Mouse (Mus musculus): Measurements from ENCODE around the gene Emc10. TPM values are rescaled to one million over a fixed set of nuclear protein-coding genes. Genes with fewer than 3 reads are reported as not detected.

Gene Emc10
- total RNA-seq, 1 experiment = 64.2 TPM

DNA sequence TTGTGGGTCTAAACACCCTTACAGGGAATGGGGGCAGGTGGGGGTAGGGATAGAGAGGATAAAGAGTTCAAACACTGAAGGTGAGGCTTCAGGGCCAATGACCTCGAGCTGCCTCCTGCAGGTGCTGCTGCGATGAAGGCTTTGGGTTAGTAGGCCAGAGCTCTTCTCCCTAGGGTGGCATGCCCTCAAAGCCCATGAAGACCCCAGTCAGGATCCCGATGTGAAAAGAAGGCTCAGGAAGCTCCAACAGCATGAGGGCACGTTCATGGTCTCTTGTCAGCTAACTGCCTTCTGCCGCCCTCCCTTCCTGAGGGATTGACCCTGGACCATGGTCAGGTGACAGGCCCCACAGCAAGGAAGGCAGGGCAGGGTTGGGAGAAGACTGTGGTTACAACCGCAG, 36.3 kb downstream of the Emc10 start:
- H3K9ac ChIP-seq (ENCODE audit: insufficient read depth, low read depth, low read length, poor library complexity, severe bottlenecking) = no peak overlapping the region
- no peaks in the 10 kb centered on the region for H3K36me3 ChIP-seq (ENCODE audit: control insufficient read depth, insufficient read depth, low read length, poor library complexity, severe bottlenecking)
- no peaks in the 10 kb centered on the region for H3K9me3 ChIP-seq (ENCODE audit: control insufficient read depth, insufficient read depth, low read depth, low read length)
- TF ChIP-seq MAFK (IDR thresholded peaks at IDR 0.05; ENCODE audit: insufficient read depth, low read depth, low read length) = no peak
- DNase-seq (ENCODE audit: low read depth, low spot score) = no peak
- no peak overlapping the region for H3K27ac ChIP-seq (ENCODE audit: insufficient read depth, low read depth, low read length, poor library complexity, severe bottlenecking)
- H3K4me1 ChIP-seq (ENCODE audit: control insufficient read depth in 2 of 2, insufficient read depth in 2 of 2, low read length in 2 of 2, poor library complexity in 1 of 2) = peaks cover 0 to 11% of the 10 kb centered on the region in 2 experiments; a peak in 1 of 4 replicates
- no peak overlapping the region for H3K4me3 ChIP-seq (ENCODE audit: insufficient read depth in 1 of 2, low read depth in 1 of 2, low read length in 2 of 2, poor library complexity in 1 of 2, severe bottlenecking in 1 of 2)
- in situ Hi-C loops (cut with MboI; ENCODE audit: low sequenced_read_pairs in 2 of 2, unreplicated experiment in 2 of 2) = no loop called here

GRCm38 (mm10) chr7:44456302-44456701, 40.0 kb downstream of the Emc10 start:
- no peak for DNase-seq (ENCODE audit: low read depth, low spot score)
- H3K4me1 ChIP-seq (ENCODE audit: control insufficient read depth in 2 of 2, insufficient read depth in 2 of 2, low read length in 2 of 2, poor library complexity in 1 of 2) = peaks cover 0 to under 1% of the 10 kb centered on the region in 2 experiments; a peak in 1 of 4 replicates

DNA sequence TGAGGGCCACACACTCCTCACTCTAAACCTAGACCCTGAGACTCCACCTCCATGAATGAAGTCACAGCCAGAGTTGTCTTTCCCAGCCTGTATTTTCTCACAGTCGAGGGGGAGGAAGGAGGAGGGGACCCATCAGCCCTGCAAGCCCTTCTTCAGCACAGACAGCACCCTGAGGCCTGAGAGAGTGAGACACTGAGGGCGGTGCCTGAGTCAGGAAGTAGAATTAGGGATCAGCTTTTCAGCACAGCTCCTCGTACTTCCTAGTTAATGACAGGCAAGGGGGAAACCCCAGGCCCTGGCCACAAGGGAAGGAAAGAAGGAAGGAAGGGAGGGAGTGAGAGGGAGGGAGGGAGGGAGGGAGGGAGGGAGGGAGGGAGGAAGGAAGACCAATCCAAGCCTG, 43.1 kb downstream of the Emc10 start:
- Histone ChIP-seq H3K27ac (ENCODE audit: insufficient read depth, low read depth, low read length, poor library complexity, severe bottlenecking) (no peak overlapping the region), H3K36me3 (ENCODE audit: control insufficient read depth, insufficient read depth, low read length, poor library complexity, severe bottlenecking) (no peaks in the 10 kb centered on the region), H3K9me3 (ENCODE audit: control insufficient read depth, insufficient read depth, low read depth, low read length) (no peaks in the 10 kb centered on the region), H3K9ac (ENCODE audit: insufficient read depth, low read depth, low read length, poor library complexity, severe bottlenecking) (no peak overlapping the region), H3K4me3 (ENCODE audit: insufficient read depth in 1 of 2, low read depth in 1 of 2, low read length in 2 of 2, poor library complexity in 1 of 2, severe bottlenecking in 1 of 2) (no peak overlapping the region), H3K4me1 (ENCODE audit: control insufficient read depth in 2 of 2, insufficient read depth in 2 of 2, low read length in 2 of 2, poor library complexity in 1 of 2) (no peaks in the 10 kb centered on the region)
- TF ChIP-seq HCFC1 (IDR thresholded peaks at IDR 0.05; ENCODE audit: borderline replicate concordance, insufficient read depth, low read length) = no peak
- no peak for TF ChIP-seq MAFK (IDR thresholded peaks at IDR 0.05; ENCODE audit: insufficient read depth, low read depth, low read length)
- TF ChIP-seq CHD2 (IDR thresholded peaks at IDR 0.05; ENCODE audit: low read depth, low read length) = no peak
- TF ChIP-seq ZC3H11A (IDR thresholded peaks at IDR 0.05; ENCODE audit: borderline replicate concordance, low read depth, low read length) = no peak
- no peak for TF ChIP-seq ZNF384 (IDR thresholded peaks at IDR 0.05; ENCODE audit: low read depth, low read length)
- no peak for DNase-seq (ENCODE audit: low read depth, low spot score)
- in situ Hi-C loops (cut with MboI; ENCODE audit: low sequenced_read_pairs in 2 of 2, unreplicated experiment in 2 of 2) = no loop called here

More at GRCm38 (mm10) chr7:44456302-44456701, 40.0 kb downstream of the Emc10 start:
- no peak overlapping the region for H3K27ac ChIP-seq (ENCODE audit: insufficient read depth, low read depth, low read length, poor library complexity, severe bottlenecking)
- in situ Hi-C loops (cut with MboI; ENCODE audit: low sequenced_read_pairs in 2 of 2, unreplicated experiment in 2 of 2) = no loop called here
- TF ChIP-seq ZC3H11A (IDR thresholded peaks at IDR 0.05; ENCODE audit: borderline replicate concordance, low read depth, low read length) (no peak), HCFC1 (IDR thresholded peaks at IDR 0.05; ENCODE audit: borderline replicate concordance, insufficient read depth, low read length) (no peak), MAFK (IDR thresholded peaks at IDR 0.05; ENCODE audit: insufficient read depth, low read depth, low read length) (no peak), CHD2 (IDR thresholded peaks at IDR 0.05; ENCODE audit: low read depth, low read length) (no peak), ZNF384 (IDR thresholded peaks at IDR 0.05; ENCODE audit: low read depth, low read length) (no peak)
- no peaks in the 10 kb centered on the region for H3K36me3 ChIP-seq (ENCODE audit: control insufficient read depth, insufficient read depth, low read length, poor library complexity, severe bottlenecking)
- H3K4me3 ChIP-seq (ENCODE audit: insufficient read depth in 1 of 2, low read depth in 1 of 2, low read length in 2 of 2, poor library complexity in 1 of 2, severe bottlenecking in 1 of 2) = no peak overlapping the region
- H3K9me3 ChIP-seq (ENCODE audit: control insufficient read depth, insufficient read depth, low read depth, low read length) = no peaks in the 10 kb centered on the region
- H3K9ac ChIP-seq (ENCODE audit: insufficient read depth, low read depth, low read length, poor library complexity, severe bottlenecking) = no peak overlapping the region

DNA sequence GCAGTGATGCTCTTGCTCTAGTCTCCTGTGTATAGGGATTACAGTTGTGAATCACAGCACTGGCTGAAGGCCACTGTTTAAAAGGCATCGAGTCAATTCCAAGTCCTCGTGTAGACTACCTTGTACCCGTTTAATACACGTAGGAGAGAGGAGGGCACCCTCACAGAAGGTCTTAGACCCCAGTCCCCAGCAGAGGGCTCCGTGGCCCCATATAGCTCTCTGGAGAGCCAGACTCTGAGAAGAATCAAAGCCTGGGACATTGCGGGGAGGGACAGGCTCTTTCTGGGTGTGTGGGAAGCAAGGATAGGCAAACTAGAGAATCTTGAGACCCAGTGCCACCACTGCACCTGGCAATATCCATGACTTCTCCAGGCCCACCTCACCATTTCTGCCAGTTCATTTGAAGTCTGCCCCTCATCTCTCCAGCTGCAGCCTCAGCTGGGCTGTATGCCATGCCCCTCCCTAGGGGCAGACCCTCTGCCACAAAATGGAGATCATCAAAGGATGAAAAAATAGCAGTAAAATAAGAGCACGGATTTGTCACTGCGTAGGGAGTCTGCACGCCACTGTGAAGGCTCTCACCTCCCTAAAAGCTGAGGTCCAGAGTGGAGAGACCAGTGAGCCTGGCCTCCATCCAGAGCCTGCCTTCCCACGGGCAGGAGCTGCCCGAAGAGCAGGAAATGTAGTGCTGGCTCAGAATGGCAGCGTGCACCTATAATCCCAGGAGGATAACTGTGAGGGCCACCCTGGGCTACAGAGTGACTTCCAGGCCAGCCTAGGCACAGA, 50.1 kb downstream of the Emc10 start:
- no peak for TF ChIP-seq HCFC1 (IDR thresholded peaks at IDR 0.05; ENCODE audit: borderline replicate concordance, insufficient read depth, low read length)
- no peak for TF ChIP-seq MAFK (IDR thresholded peaks at IDR 0.05; ENCODE audit: insufficient read depth, low read depth, low read length)
- TF ChIP-seq CHD2 (IDR thresholded peaks at IDR 0.05; ENCODE audit: low read depth, low read length) = no peak
- no peak for TF ChIP-seq ZNF384 (IDR thresholded peaks at IDR 0.05; ENCODE audit: low read depth, low read length)
- TF ChIP-seq ZC3H11A (IDR thresholded peaks at IDR 0.05; ENCODE audit: borderline replicate concordance, low read depth, low read length) = no peak
- in situ Hi-C loops (cut with MboI; ENCODE audit: low sequenced_read_pairs in 2 of 2, unreplicated experiment in 2 of 2) = loop anchor here in 1 of 2 experiments (25.0 kb wide), 1 partner anchor 184 kb away; the partner anchor contains the start of genes Acp4 and Gm15517
- H3K4me3 ChIP-seq (ENCODE audit: insufficient read depth in 1 of 2, low read depth in 1 of 2, low read length in 2 of 2, poor library complexity in 1 of 2, severe bottlenecking in 1 of 2) = no peak overlapping the region
- DNase-seq (ENCODE audit: low read depth, low spot score) = no peak
- no peaks in the 10 kb centered on the region for H3K9me3 ChIP-seq (ENCODE audit: control insufficient read depth, insufficient read depth, low read depth, low read length)
- peaks cover 1 to 28% of the 10 kb centered on the region in 2 experiments; a peak in 2 of 4 replicates for H3K4me1 ChIP-seq (ENCODE audit: control insufficient read depth in 2 of 2, insufficient read depth in 2 of 2, low read length in 2 of 2, poor library complexity in 1 of 2)
- no peak overlapping the region for H3K27ac ChIP-seq (ENCODE audit: insufficient read depth, low read depth, low read length, poor library complexity, severe bottlenecking)
- no peaks in the 10 kb centered on the region for H3K36me3 ChIP-seq (ENCODE audit: control insufficient read depth, insufficient read depth, low read length, poor library complexity, severe bottlenecking)
- no peak overlapping the region for H3K9ac ChIP-seq (ENCODE audit: insufficient read depth, low read depth, low read length, poor library complexity, severe bottlenecking)
